Mouse (Mus musculus) common myeloid progenitor, adult 5-6 weeks (primary cell): Measurements from ENCODE around the gene Reg4. TPM values are rescaled to one million over a fixed set of nuclear protein-coding genes. Genes with fewer than 3 reads are reported as not detected.

Experiments
- ATAC-seq: replicated peaks from 2 replicates; pipeline ENCODE4 v1.8.0; 2016; ENCODE audit warnings: low read depth, mild to moderate bottlenecking, moderate TSS enrichment, inconsistent platforms; ENCODE audit not compliant: poor library complexity, severe bottlenecking
- total RNA-seq: library from RNA; stranded (forward); fragments of 200-1000, 187-1606 nt; gene quantifications from 2 replicates; pipeline ENCODE4 v1.2.3, GENCODE M21; 2017

Reg4 gene
- total RNA-seq, 1 experiment from 2014 or later = not detected

DNA sequence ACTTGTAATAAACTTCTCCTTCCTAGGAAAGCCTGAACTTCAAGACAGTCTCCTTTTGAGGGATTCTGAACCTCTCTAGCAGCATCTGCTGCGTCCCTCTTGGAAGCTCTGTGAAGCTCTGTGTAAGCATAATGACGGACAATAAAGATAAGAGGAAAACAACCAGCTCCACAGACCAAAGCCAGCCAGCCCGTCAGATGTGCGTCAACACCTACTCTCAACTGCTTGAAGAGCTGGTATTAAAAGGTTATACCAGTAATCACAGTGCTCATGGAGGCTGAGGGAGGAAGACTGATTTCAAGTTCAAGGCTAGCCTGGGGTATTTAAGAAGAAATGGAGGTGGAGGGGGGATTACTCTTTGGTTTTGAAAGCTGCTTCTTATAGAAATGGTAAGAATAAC lies 57.7 kb downstream of the Reg4 start:
- no peak for ATAC-seq

DNA sequence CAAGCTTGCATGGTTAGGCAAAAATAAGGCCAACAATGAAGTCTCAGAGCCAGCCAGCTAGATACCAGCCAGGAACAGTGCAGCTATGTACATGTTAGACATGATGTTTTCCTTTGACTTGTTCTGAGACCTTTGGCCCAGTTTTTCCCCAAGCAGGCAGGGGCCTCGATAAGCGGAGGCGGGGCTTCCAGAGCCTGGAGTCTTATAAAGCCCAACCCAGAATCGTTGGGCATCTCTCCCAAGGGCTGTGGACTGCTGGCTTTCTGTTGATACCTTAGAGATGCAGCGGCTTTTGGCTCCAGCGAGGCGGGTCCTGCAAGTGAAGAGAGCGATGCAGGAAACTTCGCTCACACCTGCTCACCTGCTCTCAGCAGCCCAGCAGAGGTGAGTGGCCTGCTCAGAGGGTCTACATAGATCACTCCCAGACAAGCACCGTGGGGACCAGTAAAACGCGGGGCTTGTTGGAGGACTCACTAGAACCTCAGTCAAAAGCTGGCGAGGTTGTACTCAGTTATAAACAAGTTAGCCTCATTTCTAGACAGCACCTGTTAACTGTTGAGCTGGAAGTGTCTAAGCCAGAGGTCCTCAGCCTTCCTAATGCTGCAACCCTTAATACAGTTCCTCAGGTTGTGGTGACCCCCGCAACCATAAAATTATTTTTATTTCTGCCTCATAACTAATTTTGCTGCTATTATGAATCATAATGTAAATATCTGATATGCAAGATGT lies 58.4 kb downstream of the Reg4 start, which contains the start of gene Hmgcs2:
Gene Hmgcs2 (plus strand): TSS at position 232 of the 729 bp plus-strand sequence.
- no peak; the same call in 1 of the 2 replicates for ATAC-seq

DNA sequence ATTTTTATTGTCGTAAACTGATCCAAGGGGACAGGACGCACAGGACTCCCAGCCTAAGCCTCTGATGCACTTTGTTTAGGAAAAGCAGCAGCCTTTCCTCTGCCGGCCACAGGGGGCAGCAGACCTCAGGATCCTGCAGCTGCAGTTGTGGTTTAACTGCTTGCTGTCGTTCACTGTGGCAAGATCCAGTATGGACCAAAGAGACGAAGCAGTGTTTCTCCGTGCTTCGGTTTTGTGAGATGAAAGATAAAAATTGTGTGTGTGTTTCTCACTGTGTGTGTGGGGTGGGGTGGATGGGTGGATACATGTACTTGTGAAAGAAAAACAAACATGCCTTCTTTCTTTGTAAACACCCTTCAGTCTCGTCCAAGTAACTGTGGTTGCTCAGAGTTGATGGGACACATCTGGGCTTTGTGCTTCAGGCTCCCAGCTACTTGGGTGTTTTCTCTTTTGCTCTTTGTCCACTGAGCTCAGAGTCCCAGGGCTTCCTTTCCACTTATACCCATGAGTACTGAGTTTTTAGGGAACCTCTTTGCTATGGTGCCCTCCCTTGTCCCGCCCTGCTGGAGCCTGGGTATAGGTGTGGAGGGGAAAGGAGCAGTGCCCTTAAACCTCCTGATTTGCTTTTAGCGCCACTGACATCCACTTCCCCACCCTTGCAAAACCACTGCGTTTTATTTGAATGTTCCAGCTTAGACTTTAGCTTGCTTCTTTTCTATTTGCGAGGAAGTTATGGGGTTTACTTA lies 59.1 kb downstream of the Reg4 start:
- ATAC-seq = peak; percentile 99

GRCm38 (mm10) chr3:98282422-98282821 lies 60.5 kb downstream of the Reg4 start:
- no peak for ATAC-seq

DNA sequence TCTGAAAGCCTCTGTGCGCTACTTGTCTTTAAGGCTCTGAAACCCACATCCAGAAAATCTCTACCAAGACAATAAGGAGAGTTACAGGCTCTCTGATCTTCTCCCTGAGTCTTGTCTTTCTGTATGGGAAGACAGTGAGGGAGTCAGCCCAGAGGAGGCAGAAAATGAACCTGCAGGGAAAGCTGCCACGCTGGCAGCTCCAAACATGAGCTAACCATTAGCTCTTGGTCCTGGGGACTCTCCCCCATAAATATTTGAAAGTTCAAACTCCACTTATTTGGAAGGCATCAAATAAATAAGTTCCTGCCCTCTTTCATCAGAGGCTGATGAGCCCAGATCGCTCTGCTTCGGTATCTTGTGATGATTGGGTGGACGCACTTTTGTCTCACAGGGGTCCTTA lies 61.2 kb downstream of the Reg4 start:
- no peak for ATAC-seq

Other genes starting within 250 kb of the Reg4 start
- 41.1 and 48.9 TPM in 2 replicates for gene Notch2, start 208.6 kb upstream of the Reg4 start, total RNA-seq
- gene Adam30, start 61.5 kb upstream of the Reg4 start, total RNA-seq = 0.23 TPM in 1 of 2 replicates, not detected in the other
- 0.05 and 0.58 TPM in 2 replicates for gene Hmgcs2, start 58.3 kb downstream of the Reg4 start, total RNA-seq
- 357 and 379 TPM in 2 replicates for gene Phgdh, start 117.8 kb downstream of the Reg4 start, total RNA-seq
- 0.59 and 1.2 TPM in 2 replicates for gene Zfp697, start 160.3 kb downstream of the Reg4 start, total RNA-seq
- not detected in 2 replicates for gene Gm4450, start 235.0 kb downstream of the Reg4 start, total RNA-seq